Mouse (Mus musculus) adipose tissue, adult 10 weeks (tissue): ENCODE data around the gene Ikzf5. TPM values are rescaled to one million over a fixed set of nuclear protein-coding genes. Genes with fewer than 3 reads are reported as not detected.

ENCODE experiments used
- polyA plus RNA-seq: library from polyadenylated mRNA; stranded (reverse); fragments of 350-450 nt; fragmentation: Illumina TruSeq; extraction: RNeasy Lipid Tissue Mini Kit (QIAGEN cat#74804); gene quantifications from one replicate; pipeline ENCODE4 v1.2.3, GENCODE M21; 2014; ENCODE audit warnings: low read depth, low replicate concordance

The Ikzf5 gene
- 16.2 TPM for polyA plus RNA-seq

GRCm38 (mm10) chr7:131410416-131411058 is at the start of gene Ikzf5, which contains the start of gene Acadsb:
Gene Ikzf5, minus strand, starts transcription at chr7:131410521.
Gene Acadsb, plus strand, starts transcription at chr7:131410601.

GRCm38 (mm10) chr7:131370648-131371469 is 39.5 kb downstream of the Ikzf5 start, which contains the start of gene Pstk:
Gene Pstk, plus strand, starts transcription at chr7:131371141.

GRCm38 (mm10) chr7:131362615-131363300 is 47.6 kb downstream of the Ikzf5 start, which contains the start of gene 2310057M21Rik:
Gene 2310057M21Rik, minus strand, starts transcription at chr7:131362759.

Other genes starting within 250 kb of the Ikzf5 start
- gene 5430419D17Rik, start 236.1 kb downstream of the Ikzf5 start, polyA plus RNA-seq, result 2.5 TPM
- 2,087 TPM for gene Cuzd1, start 88.2 kb downstream of the Ikzf5 start, polyA plus RNA-seq
- 8.0 TPM for gene Fam24b, start 81.0 kb downstream of the Ikzf5 start, polyA plus RNA-seq
- gene Fam24a, start 76.7 kb downstream of the Ikzf5 start, polyA plus RNA-seq, result 3.3 TPM
- gene 2310057M21Rik, start 47.8 kb downstream of the Ikzf5 start, polyA plus RNA-seq, result 5.9 TPM
- gene Pstk, start 39.4 kb downstream of the Ikzf5 start, polyA plus RNA-seq, result 29.7 TPM
- 145 TPM for gene Acadsb, start 80 bp upstream of the Ikzf5 start, polyA plus RNA-seq
- not detected for gene Hmx3, start 132.3 kb upstream of the Ikzf5 start, polyA plus RNA-seq
- not detected for gene Hmx2, start 138.3 kb upstream of the Ikzf5 start, polyA plus RNA-seq
- gene Bub3, start 149.7 kb upstream of the Ikzf5 start, polyA plus RNA-seq, result 40.4 TPM